ENCODE assay signal across 27 mouse cellular contexts in the genomic region with DNA sequence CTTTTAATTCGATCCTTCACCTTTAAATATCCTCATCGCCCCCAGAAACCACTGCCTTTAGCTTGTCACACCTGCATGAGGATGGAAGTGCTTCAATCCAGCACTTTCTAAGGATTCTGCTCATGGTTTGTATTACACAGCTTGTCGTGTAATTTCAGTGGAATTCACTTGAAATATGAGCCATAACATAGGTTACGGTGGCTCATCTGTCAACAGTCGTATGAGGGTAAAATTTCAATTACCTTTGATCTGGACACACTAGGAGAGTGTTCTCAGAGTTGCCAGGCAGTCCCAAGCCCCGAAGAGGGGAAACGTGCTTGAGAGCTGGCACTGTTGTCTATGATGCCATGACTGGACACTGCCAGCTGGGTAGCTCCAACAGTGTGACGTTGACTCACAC.
A peak's percentile ranks its signal among the peaks of the same experiment; 100 is the strongest.
DNase-seq lines count a peak whose midpoint lies in the region; ATAC-seq and TF ChIP-seq lines count a peak whose summit lies in the region.
"Had no signal": no experiment of that assay in that cellular context is flagged by ENCODE, and none has a peak within 500 bp of the region (broad histone marks: within the 10 kb centered on the region; RNA-seq: fewer than 3 reads in every experiment).

No protein-coding gene starts in this region.

- no peak for DNase-seq in layer of hippocampus, adult 2 months (ENCODE audit: low spot score in 2 of 2)
- no peak for DNase-seq in layer of hippocampus, adult 11-12 months (ENCODE audit: low spot score)
- DNase-seq in thymus, adult 18-20 months: no peak
- DNase-seq in Muller cell, postnatal 12 days (ENCODE audit: inconsistent ontology term): no peak
- DNase-seq: adrenal gland, postnatal 25 days; cerebellum, adult 18-20 months; forebrain, postnatal 0 days; gastrocnemius, postnatal 14 days; kidney, adult 11 months; kidney, postnatal 25 days; liver; lung, embryonic 14.5 days; lung, postnatal 14 days; right cerebral cortex, postnatal 25 days; thymus, postnatal 36 days had no signal

- H3K9me3 ChIP-seq in embryonic facial prominence, embryonic 12.5 days: no peaks in the 10 kb centered on the region
- H3K9me3 ChIP-seq: embryonic facial prominence, embryonic 15.5 days; forebrain, embryonic 12.5 days; heart, embryonic 10.5 days; heart, embryonic 15.5 days; hindbrain, embryonic 12.5 days; kidney, embryonic 15.5 days; midbrain, embryonic 12.5 days had no signal

- peaks cover 12% of the 10 kb centered on the region for H3K36me3 ChIP-seq in embryonic facial prominence, embryonic 12.5 days
- H3K36me3 ChIP-seq: heart, embryonic 15.5 days; midbrain, embryonic 12.5 days had no signal

- H3K4me1 ChIP-seq in cortical plate, adult 2 months (ENCODE audit: control insufficient read depth, insufficient read depth, low read length): peaks cover 6% of the 10 kb centered on the region
- peaks cover 49% of the 10 kb centered on the region for H3K4me1 ChIP-seq in embryonic facial prominence, embryonic 12.5 days
- peaks cover 33% of the 10 kb centered on the region for H3K4me1 ChIP-seq in olfactory bulb, adult 2 months (ENCODE audit: control insufficient read depth, insufficient read depth, low read length)

- 37% methylated on average over 8 of the region's 8 CpGs for WGBS in embryonic facial prominence, embryonic 12.5 days
- WGBS in olfactory bulb, adult 2 months: 86% methylated on average over 8 of the region's 8 CpGs

- no peak for TF ChIP-seq POLR2A in cortical plate, adult 2 months (IDR thresholded peaks at IDR 0.05; ENCODE audit: extremely low read depth, insufficient read depth, low read length)
- no peak for TF ChIP-seq POLR2A in olfactory bulb, adult 2 months (IDR thresholded peaks at IDR 0.05; ENCODE audit: insufficient read depth, low read depth, low read length)

- ATAC-seq in embryonic facial prominence, embryonic 12.5 days (ENCODE audit: insufficient number of reproducible peaks, insufficient read depth, low FRiP score, low TSS enrichment): no peak
- ATAC-seq: CD4-positive, CD25-positive, alpha-beta regulatory T cell, adult 4 months; forebrain, postnatal 0 days had no signal

- H3K27me3 ChIP-seq in embryonic facial prominence, embryonic 12.5 days: no peaks in the 10 kb centered on the region
- H3K27me3 ChIP-seq: embryonic facial prominence, embryonic 15.5 days; forebrain, embryonic 12.5 days; heart, embryonic 15.5 days; hindbrain, embryonic 12.5 days; kidney, embryonic 15.5 days; midbrain, embryonic 12.5 days had no signal

- no peak overlapping the region for H3K4me3 ChIP-seq in layer of hippocampus, adult 2 months
- H3K4me3 ChIP-seq in cortical plate, adult 2 months (ENCODE audit: insufficient read depth, low read length): no peak overlapping the region
- no peak overlapping the region for H3K4me3 ChIP-seq in embryonic facial prominence, embryonic 12.5 days
- no peak overlapping the region for H3K4me3 ChIP-seq in olfactory bulb, adult 2 months (ENCODE audit: insufficient read depth, low read depth, low read length)
- H3K4me3 ChIP-seq: embryonic facial prominence, embryonic 15.5 days; forebrain, embryonic 12.5 days; heart, embryonic 10.5 days; heart, embryonic 15.5 days; hindbrain, embryonic 12.5 days; kidney, embryonic 15.5 days; midbrain, embryonic 12.5 days had no signal

- H3K27ac ChIP-seq in layer of hippocampus, adult 2 months: peak overlapping the region; percentile 89
- peak overlapping the region; percentile 22; the same call in 1 of the 2 replicates for H3K27ac ChIP-seq in cortical plate, adult 2 months (ENCODE audit: insufficient read depth, low read length)
- 0 out of 2 replicates have a peak overlapping the region, but pooled peaks have one; percentile 51 for H3K27ac ChIP-seq in embryonic facial prominence, embryonic 12.5 days
- peak overlapping the region; percentile 12; the same call in 1 of the 2 replicates for H3K27ac ChIP-seq in olfactory bulb, adult 2 months (ENCODE audit: insufficient read depth, low read depth, low read length)
- H3K27ac ChIP-seq: embryonic facial prominence, embryonic 15.5 days; forebrain, embryonic 12.5 days; heart, embryonic 15.5 days; hindbrain, embryonic 12.5 days; kidney, embryonic 15.5 days; liver, embryonic 14.5 days; midbrain, embryonic 12.5 days had no signal

- H3K4me2 ChIP-seq in embryonic facial prominence, embryonic 12.5 days (replicated peaks): no peak overlapping the region
- H3K4me2 ChIP-seq: embryonic facial prominence, embryonic 15.5 days; forebrain, embryonic 12.5 days; heart, embryonic 15.5 days; hindbrain, embryonic 12.5 days; kidney, embryonic 15.5 days; lung, embryonic 14.5 days; midbrain, embryonic 12.5 days had no signal

- TF ChIP-seq CTCF in layer of hippocampus, adult 2 months (conservative IDR thresholded peaks at IDR 0.05): no peak
- no peak for TF ChIP-seq CTCF in cortical plate, adult 2 months (IDR thresholded peaks at IDR 0.05; ENCODE audit: extremely low read depth, insufficient read depth, low read length)
- no peak for TF ChIP-seq CTCF in olfactory bulb, adult 2 months (IDR thresholded peaks at IDR 0.05; ENCODE audit: insufficient read depth, low read depth, low read length)

- no peak overlapping the region for H3K9ac ChIP-seq in embryonic facial prominence, embryonic 12.5 days
- H3K9ac ChIP-seq: embryonic facial prominence, embryonic 15.5 days; forebrain, embryonic 12.5 days; forebrain, postnatal 0 days; heart, embryonic 15.5 days; hindbrain, embryonic 12.5 days; kidney, embryonic 15.5 days; liver, embryonic 14.5 days; lung, embryonic 14.5 days; midbrain, embryonic 12.5 days had no signal

Comparison
In these comparisons a context has a peak if more than half of its experiments do, and no peak if none do; other contexts are left out.
1. H3K27ac ChIP-seq: peak in every context shown above with its lines; median percentile 89 in layer of hippocampus, adult 2 months; 51 in embryonic facial prominence, embryonic 12.5 days; 22 in cortical plate, adult 2 months; 12 in olfactory bulb, adult 2 months.